Mouse (Mus musculus) adrenal gland, adult 2 months (tissue): ENCODE results near the gene Glyr1. TPM values are rescaled to one million over a fixed set of nuclear protein-coding genes. Genes with fewer than 3 reads are reported as not detected.
A peak's percentile ranks its signal among the peaks of the same experiment; 100 is the strongest.

Source experiments
- DNase-seq: peaks from one replicate; pipeline ENCODE4 v3.0.0; 2021
- long read RNA-seq: library from polyadenylated mRNA; stranded (forward); transcript quantifications from one replicate; pipeline ENCODE4 v2.0.0, GENCODE M21; 2021
- polyA plus RNA-seq: library from polyadenylated mRNA; depleted of rRNA; stranded (reverse); fragments of >200 nt; gene quantifications from 2 replicates; pipeline ENCODE4 v1.2.3, GENCODE M21; 2012; rRNA removed
- total RNA-seq, 2 experiments: library from RNA; stranded (reverse); gene quantifications; 2 replicates each; pipeline ENCODE4 v1.2.3; 2021

Gene Glyr1
- 10 to 100 TPM; 92.6 to 96.5 TPM for total RNA-seq
- 51.7 and 71.3 TPM in 2 replicates for polyA plus RNA-seq
- long read RNA-seq, transcript Glyr1-202 (16 exons, 3,292 nt), result major isoform, 106 of 168 reads
- long read RNA-seq, transcript Glyr1-201 (16 exons, 3,280 nt), result minor isoform, 27 of 168 reads
- long read RNA-seq, partial matches to known transcripts, result 5 of 168 reads
- long read RNA-seq, other reads (novel, unspliced or antisense), result 29 of 168 reads

GRCm38 (mm10) chr16:5049774-5050234 lies at the start of gene Glyr1, which contains the start of gene Ubn1:
Gene Glyr1, minus strand, starts transcription at chr16:5049863.
Gene Ubn1, plus strand, starts transcription at chr16:5050057.
- DNase-seq, result peak; percentile 99

- no peak for DNase-seq
Observed at GRCm38 (mm10) chr16:5096504-5096903, 46.8 kb upstream of the Glyr1 start.

DNA sequence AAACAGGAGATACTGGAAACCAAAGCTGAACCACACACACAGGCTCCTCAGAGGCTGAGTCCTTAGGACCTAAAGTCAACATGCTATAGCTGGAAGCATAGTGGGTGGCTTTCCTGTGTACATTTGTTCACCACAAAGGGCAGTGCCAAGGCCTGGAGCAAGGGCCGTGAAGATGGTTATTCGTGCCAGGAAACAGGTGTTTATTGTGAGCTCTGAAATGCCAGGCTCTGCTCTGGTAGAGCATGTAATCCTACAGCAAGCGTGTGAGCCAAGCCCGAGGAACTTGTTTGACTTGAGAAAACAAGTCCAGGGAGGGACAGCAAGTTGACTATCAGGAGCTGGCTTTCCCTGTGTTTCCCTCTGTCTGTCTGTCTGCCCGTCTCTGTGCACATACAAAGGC lies 43.6 kb upstream of the Glyr1 start:
- DNase-seq, result no peak

- DNase-seq, result no peak
Observed at GRCm38 (mm10) chr16:5089021-5089420, 39.4 kb upstream of the Glyr1 start.

DNA sequence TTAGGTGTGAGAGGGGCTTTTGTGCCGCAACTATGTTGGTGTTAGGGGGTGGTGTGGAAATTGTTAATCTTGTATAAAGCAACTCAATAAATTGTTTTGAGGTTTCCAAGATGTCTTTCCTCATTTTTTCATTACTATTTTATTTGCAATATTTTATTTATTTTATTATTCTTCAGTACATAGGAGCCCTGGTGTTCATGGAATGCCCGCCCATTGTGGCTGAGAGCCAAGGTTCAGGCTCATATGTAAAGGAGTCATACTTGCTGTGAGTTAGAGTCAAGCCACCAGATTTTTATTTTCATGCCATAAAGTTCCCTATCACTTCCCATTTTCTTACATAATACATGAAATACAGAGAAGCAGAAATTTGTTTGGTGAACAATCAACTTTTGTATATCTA lies 36.5 kb upstream of the Glyr1 start:
- no peak for DNase-seq

DNA sequence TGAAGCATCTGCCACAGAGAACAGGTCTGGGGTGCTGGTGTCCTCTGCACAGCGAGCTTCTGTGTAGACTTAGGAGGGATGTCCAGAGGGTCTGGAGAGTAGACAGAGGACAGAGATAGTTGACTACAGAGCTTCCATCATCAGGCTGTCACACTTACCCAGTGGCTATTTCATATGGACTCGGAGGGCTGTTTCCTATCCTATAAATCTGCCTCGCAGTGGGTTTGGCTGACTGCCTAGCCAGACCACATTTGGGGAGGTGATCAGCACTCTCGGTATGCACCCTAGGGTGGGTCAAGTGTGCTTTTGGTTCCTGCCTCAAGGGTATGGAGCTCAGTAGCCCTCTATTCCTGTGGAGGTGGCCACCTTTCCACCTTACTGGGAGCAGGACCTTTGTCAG lies 35.5 kb upstream of the Glyr1 start:
- DNase-seq, result no peak

GRCm38 (mm10) chr16:5074341-5074740 lies 24.7 kb upstream of the Glyr1 start:
- peak; percentile 51 for DNase-seq

DNA sequence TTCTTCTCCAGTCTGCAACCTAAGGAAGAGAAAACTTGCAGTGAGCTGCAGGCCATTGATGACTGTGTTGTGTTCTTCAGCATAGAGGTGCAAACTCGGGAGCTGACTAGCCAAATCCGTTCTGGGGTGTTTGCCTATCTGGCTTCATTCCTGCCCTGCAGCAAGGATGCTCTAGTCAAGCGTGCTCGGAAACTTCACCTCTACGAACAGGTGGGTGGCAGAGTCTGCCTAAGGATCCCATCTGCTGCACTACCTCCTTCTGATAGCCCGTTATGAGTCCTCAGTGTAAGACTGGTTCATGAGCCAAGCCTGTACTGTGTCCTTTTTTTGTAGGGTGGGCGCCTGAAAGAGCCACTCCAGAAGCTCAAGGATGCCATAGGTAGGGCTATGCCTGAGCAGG lies 22.3 kb upstream of the Glyr1 start:
- no peak for DNase-seq

DNA sequence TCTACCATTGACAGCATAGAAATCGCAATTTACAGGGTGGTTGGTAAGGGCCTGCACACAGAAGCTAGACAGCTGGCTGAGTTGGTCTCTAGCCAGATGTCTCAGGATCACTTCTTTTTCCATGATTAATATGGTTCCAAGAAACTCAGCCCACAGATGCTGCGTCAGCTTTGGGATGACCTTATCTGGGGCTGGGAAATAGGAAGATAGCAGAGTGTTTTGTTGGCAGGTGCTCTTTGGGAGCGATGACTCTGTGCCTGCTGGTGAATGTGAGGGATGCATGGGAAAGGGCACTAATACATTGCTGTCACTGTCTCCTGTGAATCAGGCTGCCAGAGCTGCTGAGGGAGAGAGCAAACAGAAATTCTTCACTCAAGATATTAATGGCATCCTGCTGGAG lies 20.7 kb upstream of the Glyr1 start:
- peak; percentile 82 for DNase-seq

GRCm38 (mm10) chr16:5063472-5063871 lies 13.8 kb upstream of the Glyr1 start:
- no peak for DNase-seq

- DNase-seq, result no peak
Observed at GRCm38 (mm10) chr16:5058114-5058513, 8.5 kb upstream of the Glyr1 start.

DNA sequence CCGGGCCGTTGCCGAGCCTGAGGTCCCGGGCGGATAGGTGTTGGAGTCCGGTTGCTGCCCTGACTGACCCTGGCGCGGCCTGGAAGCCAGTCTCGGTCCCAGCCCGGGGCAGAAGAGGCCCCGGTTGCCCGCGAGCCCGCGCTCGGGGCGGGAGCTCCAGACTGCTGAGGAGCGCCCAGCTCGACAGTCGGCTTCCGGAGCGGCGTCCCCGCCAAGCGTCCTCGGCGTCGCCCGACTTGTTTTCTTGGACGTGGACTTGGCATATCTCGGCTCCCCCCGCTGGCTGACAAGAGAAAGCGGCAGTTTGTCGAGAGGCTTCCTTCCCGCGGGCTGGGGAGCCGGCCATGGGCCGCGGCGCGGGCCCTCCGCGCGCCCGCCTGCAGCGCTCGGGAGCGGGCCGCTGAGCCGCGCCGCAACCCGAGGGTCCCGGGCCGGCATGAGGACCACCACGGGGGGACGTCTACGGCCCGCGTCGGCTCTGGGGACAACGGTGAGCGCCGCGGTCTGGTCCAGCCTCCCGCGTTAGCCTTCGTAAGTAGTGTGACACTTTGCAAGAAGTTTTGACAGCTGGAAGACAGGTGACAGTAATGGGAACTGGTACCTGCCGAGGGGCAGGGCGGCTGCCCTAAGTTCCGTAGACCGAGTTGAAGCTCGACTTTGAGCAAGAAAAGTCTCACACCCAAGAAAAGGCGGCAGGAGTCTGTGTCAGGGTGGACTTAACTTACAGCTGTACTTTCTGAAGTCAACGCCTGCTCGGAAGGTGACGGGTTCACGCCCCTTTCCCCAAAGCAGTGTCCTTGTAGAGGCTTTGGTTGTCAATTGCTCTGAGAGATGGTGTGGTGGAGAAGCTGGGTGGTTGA lies 818 bp upstream of the Glyr1 start:
- peak; percentile 88 for DNase-seq

DNA sequence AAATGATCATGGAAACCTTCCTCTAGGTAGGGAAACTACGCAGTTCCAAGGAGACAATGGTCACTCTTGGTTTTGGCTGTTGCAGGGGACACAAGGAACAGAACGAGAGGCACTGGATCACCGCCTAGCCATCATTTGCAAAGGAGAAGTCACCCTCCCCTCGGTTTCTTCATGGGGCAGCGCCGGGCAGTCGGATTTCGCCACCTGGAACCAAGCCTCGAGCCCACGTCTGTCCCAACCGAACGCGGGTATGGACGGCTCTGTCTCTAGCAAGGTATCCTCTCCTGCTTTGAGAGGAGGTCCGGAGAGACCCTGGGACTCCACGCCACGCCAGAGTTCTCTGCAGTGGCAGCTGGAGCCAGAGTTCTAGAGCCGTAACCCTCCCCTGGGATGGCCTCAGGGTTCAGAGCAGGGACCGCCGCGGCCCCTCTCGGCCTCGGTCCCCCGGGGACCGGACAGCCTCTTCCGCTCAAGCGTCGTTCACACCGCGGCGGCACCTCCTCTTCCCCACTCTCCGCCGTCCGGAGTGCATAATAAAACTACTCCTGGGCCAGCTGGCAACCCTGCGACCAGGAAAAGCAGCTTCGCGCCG lies 385 bp downstream of the Glyr1 start:
- no peak for DNase-seq

DNA sequence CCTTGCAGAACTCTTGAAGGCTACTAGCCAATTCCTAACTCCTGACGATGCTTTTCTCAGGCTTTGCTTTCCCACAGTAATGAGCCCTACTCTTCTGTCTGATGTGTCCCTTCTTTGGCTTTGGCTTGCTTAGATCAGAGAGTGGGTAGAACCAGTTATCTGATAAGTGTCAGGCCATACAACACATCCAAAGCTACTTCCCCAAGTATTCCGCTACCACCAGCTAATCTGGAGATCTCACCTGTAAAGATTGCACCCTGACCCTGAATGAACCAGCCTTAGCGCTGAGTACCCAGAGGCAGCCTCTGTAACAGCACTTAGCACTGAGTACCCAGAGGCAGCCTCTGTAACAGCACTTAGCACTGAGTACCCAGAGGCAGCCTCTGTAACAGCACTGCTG lies 4.3 kb downstream of the Glyr1 start:
- no peak for DNase-seq

GRCm38 (mm10) chr16:5036649-5037234 lies 12.9 kb downstream of the Glyr1 start:
- DNase-seq, result no peak

DNA sequence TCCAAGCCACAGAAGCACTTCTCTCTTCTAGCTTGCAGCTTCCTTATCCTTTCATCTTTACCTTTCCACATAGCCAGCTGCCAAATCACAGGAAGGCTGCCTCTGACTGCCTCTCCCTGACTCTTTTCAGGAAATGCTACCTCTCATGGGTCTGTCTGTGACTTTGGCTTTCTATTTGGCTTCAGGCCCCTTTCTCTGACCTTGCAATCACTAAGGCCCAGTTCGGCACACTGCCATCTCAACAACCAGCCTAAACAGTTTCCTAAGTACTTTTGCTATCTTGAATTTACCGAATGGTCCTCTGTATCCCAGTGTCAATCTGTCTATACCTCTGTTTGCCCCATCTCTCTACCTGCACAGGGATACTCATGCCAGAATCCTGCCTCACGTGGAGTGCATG lies 14.1 kb downstream of the Glyr1 start:
- DNase-seq, result peak; percentile 52

GRCm38 (mm10) chr16:5029847-5030246 lies 19.8 kb downstream of the Glyr1 start:
- DNase-seq, result no peak

- no peak for DNase-seq
Observed at GRCm38 (mm10) chr16:5024021-5024420, 25.6 kb downstream of the Glyr1 start.

- DNase-seq, result no peak
Observed at GRCm38 (mm10) chr16:5014578-5014977, 35.1 kb downstream of the Glyr1 start.

- DNase-seq, result peak; percentile 99
Observed at GRCm38 (mm10) chr16:5013054-5013838, 36.4 kb downstream of the Glyr1 start, which contains the start of gene Rogdi. Gene Rogdi, minus strand, starts transcription at chr16:5013553.
